Mouse (Mus musculus) gastrocnemius, postnatal 10 days (tissue): Measurements from ENCODE around the gene Ccdc50. TPM values are rescaled to one million over a fixed set of nuclear protein-coding genes. Genes with fewer than 3 reads are reported as not detected.

Experiments used
- total RNA-seq, 2 experiments: library from RNA; stranded (reverse); gene quantifications; 2 replicates each; pipeline ENCODE4 v1.2.3; 2021

Gene Ccdc50
- total RNA-seq, 2 experiments from 2014 or later = 101 to 102 TPM

Other genes with a start within 250 kb of the Ccdc50 start
- 1 to 10 TPM; 2.1 to 2.2 TPM for gene Ostn, start 81.4 kb upstream of the Ccdc50 start, total RNA-seq
- gene Uts2b, start 18.6 kb upstream of the Ccdc50 start, total RNA-seq = not detected